20 mouse cellular contexts compared by ENCODE assay signal in the genomic region with DNA sequence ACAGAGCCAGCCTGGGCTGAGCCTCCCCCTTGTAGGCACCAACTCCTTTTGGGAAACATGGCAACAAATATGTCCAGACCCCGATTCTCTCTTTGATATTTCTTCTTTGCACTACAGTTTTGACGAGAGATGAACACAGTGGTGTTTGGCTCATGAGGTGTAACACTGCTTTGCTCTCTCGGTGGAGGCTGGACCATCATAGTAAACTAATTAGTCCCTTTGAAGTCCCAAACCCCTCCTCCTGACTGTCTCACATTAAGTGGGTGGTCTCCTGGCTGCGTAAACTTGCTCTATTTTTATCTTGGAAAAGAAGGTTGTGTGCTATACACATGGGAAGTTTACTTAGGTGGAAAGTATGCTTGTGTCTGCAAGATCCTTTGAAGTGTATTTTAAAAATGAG.
"Had no signal": no experiment of that assay in that cellular context is flagged by ENCODE, and none has a peak within 500 bp of the region (broad histone marks: within the 10 kb centered on the region; RNA-seq: fewer than 3 reads in every experiment).

No protein-coding gene starts in this region.

- H3K4me2 ChIP-seq: liver, embryonic 13.5 days; midbrain, embryonic 12.5 days; neural tube, embryonic 12.5 days; neural tube, embryonic 15.5 days; stomach, embryonic 15.5 days had no signal

- H3K9me3 ChIP-seq: liver, embryonic 13.5 days; midbrain, embryonic 12.5 days; neural tube, embryonic 12.5 days; neural tube, embryonic 15.5 days; stomach, embryonic 15.5 days had no signal

- H3K27me3 ChIP-seq: liver, embryonic 13.5 days; midbrain, embryonic 12.5 days; neural tube, embryonic 12.5 days; neural tube, embryonic 15.5 days; stomach, embryonic 15.5 days had no signal

- H3K4me1 ChIP-seq: liver, embryonic 13.5 days; midbrain, embryonic 12.5 days; neural tube, embryonic 12.5 days; neural tube, embryonic 15.5 days; stomach, embryonic 15.5 days had no signal

- DNase-seq: kidney, adult 18-20 months; kidney, adult 9 months; kidney, postnatal 14 days; kidney, postnatal 4 days; left cerebral cortex, postnatal 4 days; liver, embryonic 13.5 days; lung, adult 2 months; lung, postnatal 4 days; right cerebral cortex, adult 18-20 months; right cerebral cortex, postnatal 14 days; spleen, adult 18-20 months; thymus, adult 2 months; thymus, postnatal 14 days; thymus, postnatal 4 days had no signal

- H3K36me3 ChIP-seq: liver, embryonic 13.5 days; midbrain, embryonic 12.5 days; neural tube, embryonic 12.5 days; neural tube, embryonic 15.5 days; stomach, embryonic 15.5 days had no signal

- H3K9ac ChIP-seq: liver, embryonic 13.5 days; midbrain, embryonic 12.5 days; neural tube, embryonic 12.5 days; neural tube, embryonic 15.5 days; stomach, embryonic 15.5 days had no signal

- ATAC-seq: inflammation-experienced regulatory T-cells, adult 6 months; intestine, embryonic 16.5 days had no signal

- H3K27ac ChIP-seq: liver, embryonic 13.5 days; midbrain, embryonic 12.5 days; neural tube, embryonic 12.5 days; neural tube, embryonic 15.5 days; stomach, embryonic 15.5 days had no signal

- H3K4me3 ChIP-seq: liver, embryonic 13.5 days; midbrain, embryonic 12.5 days; neural tube, embryonic 12.5 days; neural tube, embryonic 15.5 days; stomach, embryonic 15.5 days had no signal
